8 mouse cellular contexts compared by ENCODE assay signal in the genomic region with DNA sequence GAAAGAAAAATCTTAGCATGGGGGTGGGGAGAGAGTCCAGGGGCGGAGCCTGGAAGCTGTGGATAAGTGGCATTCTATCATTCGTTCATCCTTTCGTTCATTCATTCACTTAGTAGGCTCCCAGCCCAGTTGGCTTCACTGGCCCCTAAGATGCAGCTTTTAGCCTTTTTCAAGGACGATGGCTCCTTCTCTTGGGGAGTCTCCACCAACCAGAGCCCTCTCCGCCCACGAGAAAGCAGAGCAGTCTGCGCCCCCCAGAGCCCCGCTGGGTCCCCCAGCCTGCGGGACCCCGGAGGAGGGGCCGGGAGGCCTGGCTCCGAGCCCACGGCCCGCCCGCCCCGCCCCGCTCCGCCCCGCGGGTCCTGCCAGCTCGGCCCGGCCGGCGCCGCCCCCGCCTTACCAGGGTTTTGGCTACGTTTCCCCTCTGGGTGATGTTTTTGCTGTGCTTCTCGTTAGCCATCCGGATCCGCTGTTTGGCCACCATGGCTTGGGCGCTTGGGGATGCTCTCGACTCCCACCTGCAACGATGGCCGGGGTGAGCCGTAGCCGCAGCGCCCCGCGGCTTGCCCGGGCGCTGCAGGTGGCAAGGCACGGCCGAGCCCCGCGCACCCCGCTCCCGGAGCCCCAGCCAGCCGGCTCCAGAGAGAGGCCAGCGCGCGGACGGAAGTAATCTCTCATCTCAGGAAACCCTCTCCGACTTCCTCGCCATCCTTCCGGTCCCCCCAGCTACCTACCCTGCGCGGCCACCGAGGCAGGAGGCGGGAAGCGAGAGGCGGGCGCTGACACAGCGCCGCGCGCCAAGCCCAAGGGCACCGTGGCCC. TPM values are rescaled to one million over a fixed set of nuclear protein-coding genes. Genes with fewer than 3 reads are reported as not detected.
DNase-seq lines count a peak whose midpoint lies in the region; ATAC-seq and TF ChIP-seq lines count a peak whose summit lies in the region.

No protein-coding gene starts in this region.

- no peaks in the 10 kb centered on the region for H3K9me3 ChIP-seq in embryonic facial prominence, embryonic 12.5 days
- no peaks in the 10 kb centered on the region for H3K9me3 ChIP-seq in limb, embryonic 11.5 days (ENCODE audit: control insufficient read depth, low read length)
- no peaks in the 10 kb centered on the region for H3K9me3 ChIP-seq in midbrain, embryonic 11.5 days (ENCODE audit: control insufficient read depth, low read length)

- under 1% methylated on average over 61 of the region's 67 CpGs for WGBS in embryonic facial prominence, embryonic 12.5 days
- 3% methylated on average over 67 of the region's 67 CpGs for WGBS in kidney, adult 2 months
- WGBS in limb, embryonic 11.5 days, result 1% methylated on average over 63 of the region's 67 CpGs
- WGBS in midbrain, embryonic 11.5 days, result under 1% methylated on average over 61 of the region's 67 CpGs
- WGBS in small intestine, adult 2 months, result 2% methylated on average over 67 of the region's 67 CpGs

- TF ChIP-seq CTCF in kidney, adult 2 months (conservative IDR thresholded peaks at IDR 0.05; ENCODE audit: insufficient read depth, insufficient read length, low read depth, low read length), result no peak
- no peak for TF ChIP-seq CTCF in small intestine, adult 2 months (IDR thresholded peaks at IDR 0.05; ENCODE audit: extremely low read depth, insufficient read length, insufficient replicate concordance, low read depth, low read length)

- peak overlapping the region; percentile 92 for H3K27ac ChIP-seq in embryonic facial prominence, embryonic 12.5 days
- H3K27ac ChIP-seq in kidney, adult 2 months (ENCODE audit: insufficient read depth, low read depth, low read length), result no peak overlapping the region
- peak overlapping the region; percentile 78 for H3K27ac ChIP-seq in limb, embryonic 11.5 days (replicated peaks; ENCODE audit: low read depth, low read length)
- H3K27ac ChIP-seq in midbrain, embryonic 11.5 days (ENCODE audit: low read depth, low read length), result peak overlapping the region; percentile 40; the same call in 1 of the 2 replicates
- H3K27ac ChIP-seq in small intestine, adult 2 months (ENCODE audit: insufficient read depth, low read depth, low read length), result no peak overlapping the region

- peaks cover 37% of the 10 kb centered on the region for H3K4me1 ChIP-seq in embryonic facial prominence, embryonic 12.5 days
- no peaks in the 10 kb centered on the region for H3K4me1 ChIP-seq in kidney, adult 2 months (ENCODE audit: control insufficient read depth, insufficient read depth, low read length)
- H3K4me1 ChIP-seq in limb, embryonic 11.5 days (ENCODE audit: control insufficient read depth, insufficient read depth, low read length), result 0 out of 2 replicates have a peak, but pooled peaks cover 5% of the 10 kb centered on the region
- peaks cover 7% of the 10 kb centered on the region; the same call in 1 of the 2 replicates for H3K4me1 ChIP-seq in midbrain, embryonic 11.5 days (ENCODE audit: control insufficient read depth, insufficient read depth, low read length)
- H3K4me1 ChIP-seq in small intestine, adult 2 months (ENCODE audit: control insufficient read depth, insufficient read depth, insufficient read length, low read length), result peaks cover 6% of the 10 kb centered on the region

- peak; percentile 41; the same call in 1 of the 2 replicates for ATAC-seq in embryonic facial prominence, embryonic 12.5 days (ENCODE audit: insufficient number of reproducible peaks, insufficient read depth, low FRiP score, low TSS enrichment)
- peak; percentile 59 for ATAC-seq in limb, embryonic 11.5 days (ENCODE audit: insufficient number of reproducible peaks, low FRiP score, low TSS enrichment, low read depth)
- peak; percentile 82 for ATAC-seq in midbrain, embryonic 11.5 days (ENCODE audit: low FRiP score)
- no peak for ATAC-seq in erythroid progenitor cell, adult 5-6 weeks (replicated peaks; ENCODE audit: low FRiP score, poor library complexity, severe bottlenecking)

- peak overlapping the region; percentile 72 for H3K9ac ChIP-seq in embryonic facial prominence, embryonic 12.5 days
- H3K9ac ChIP-seq in limb, embryonic 11.5 days (ENCODE audit: low read length), result peak overlapping the region; percentile 79
- H3K9ac ChIP-seq in midbrain, embryonic 11.5 days (ENCODE audit: low read length), result peak overlapping the region; percentile 86

- no peaks in the 10 kb centered on the region for H3K36me3 ChIP-seq in embryonic facial prominence, embryonic 12.5 days
- H3K36me3 ChIP-seq in kidney, adult 2 months (ENCODE audit: control insufficient read depth, insufficient read depth, low read length), result no peaks in the 10 kb centered on the region
- no peaks in the 10 kb centered on the region for H3K36me3 ChIP-seq in limb, embryonic 11.5 days (ENCODE audit: control insufficient read depth, insufficient read depth, low read length)
- H3K36me3 ChIP-seq in midbrain, embryonic 11.5 days (ENCODE audit: control insufficient read depth, insufficient read depth, low read length), result no peaks in the 10 kb centered on the region
- no peaks in the 10 kb centered on the region for H3K36me3 ChIP-seq in small intestine, adult 2 months (ENCODE audit: control insufficient read depth, insufficient read depth, low read length)

- H3K4me3 ChIP-seq in embryonic facial prominence, embryonic 12.5 days, result peak overlapping the region; percentile 57
- H3K4me3 ChIP-seq in kidney, adult 2 months (ENCODE audit: insufficient read depth, low read depth, low read length), result peak overlapping the region; percentile 59
- H3K4me3 ChIP-seq in limb, embryonic 11.5 days (ENCODE audit: low read depth, low read length), result peak overlapping the region; percentile 64
- H3K4me3 ChIP-seq in midbrain, embryonic 11.5 days (ENCODE audit: low read depth, low read length), result peak overlapping the region; percentile 71
- H3K4me3 ChIP-seq in small intestine, adult 2 months (ENCODE audit: low read depth, low read length), result peak overlapping the region; percentile 75

- H3K4me2 ChIP-seq in embryonic facial prominence, embryonic 12.5 days (replicated peaks), result peak overlapping the region; percentile 90
- peak overlapping the region; percentile 94 for H3K4me2 ChIP-seq in limb, embryonic 11.5 days (ENCODE audit: low read depth, severe bottlenecking)
- peak overlapping the region; percentile 93 for H3K4me2 ChIP-seq in midbrain, embryonic 11.5 days

- peak; percentile 87 for DNase-seq in adrenal gland, postnatal 14 days
- peak; percentile 33 for DNase-seq in heart, adult 8-10 months (ENCODE audit: low spot score)
- DNase-seq in kidney, adult 2 months, result peak; percentile 79
- DNase-seq in limb, embryonic 11.5 days (ENCODE audit: low spot score), result peak; percentile 79
- peak; percentile 97 for DNase-seq in midbrain, embryonic 11.5 days (ENCODE audit: low spot score, missing footprints)

- TF ChIP-seq POLR2A in kidney, adult 2 months (IDR thresholded peaks at IDR 0.05; ENCODE audit: low read depth, low read length), result no peak
- TF ChIP-seq POLR2A in small intestine, adult 2 months (IDR thresholded peaks at IDR 0.05; ENCODE audit: low read depth, low read length), result no peak

- no peaks in the 10 kb centered on the region for H3K27me3 ChIP-seq in embryonic facial prominence, embryonic 12.5 days
- H3K27me3 ChIP-seq in kidney, adult 2 months (replicated peaks; ENCODE audit: control insufficient read depth, insufficient read depth, low read length), result no peaks in the 10 kb centered on the region
- no peaks in the 10 kb centered on the region for H3K27me3 ChIP-seq in limb, embryonic 11.5 days (ENCODE audit: control insufficient read depth, insufficient read depth, low read length)
- no peaks in the 10 kb centered on the region; the same call in 1 of the 2 replicates for H3K27me3 ChIP-seq in midbrain, embryonic 11.5 days (ENCODE audit: control insufficient read depth, insufficient read depth, low read length)
- H3K27me3 ChIP-seq in small intestine, adult 2 months (ENCODE audit: control insufficient read depth, insufficient read depth, low read length), result peaks cover 6% of the 10 kb centered on the region; the same call in 1 of the 2 replicates

RNA-seq across cellular contexts. Expression of gene Serp2, which starts 0.4 kb away (rescaled TPM):
- 6.4 and 7.3 TPM in 2 replicates for total RNA-seq in adrenal gland, postnatal 14 days (2021)
- polyA plus RNA-seq in embryonic facial prominence, embryonic 12.5 days (2016; fragmentation: Nextera tagmentation; extraction: Ambion mirVana), result 23.3 and 24.3 TPM in 2 replicates
- total RNA-seq in heart, adult 8-10 months (2022), result 1 to 10 TPM in 1 of 4 experiments, under 1 TPM in 1, not detected in 2; 0.54 to 1.0 TPM
- polyA plus RNA-seq in kidney, adult 2 months (2012; rRNA removed), result 1.0 and 2.0 TPM in 2 replicates
- polyA plus RNA-seq in limb, embryonic 11.5 days (2014; fragmentation: Nextera tagmentation; extraction: Ambion mirVana), result 18.7 and 19.4 TPM in 2 replicates
- polyA plus RNA-seq in midbrain, embryonic 11.5 days (2014; fragmentation: Nextera tagmentation; extraction: Ambion mirVana), result 45.5 and 47.3 TPM in 2 replicates
- 2.0 TPM in 2 replicates for polyA plus RNA-seq in small intestine, adult 2 months (2012; rRNA removed)
- not detected in 2 replicates for total RNA-seq in erythroid progenitor cell, adult 5-6 weeks (2015; ENCODE audit: low replicate concordance)
- not detected in 2 replicates for total RNA-seq in erythroid progenitor cell, adult 5-6 weeks (2017; ENCODE audit: low replicate concordance)

Comparison
In these comparisons a context has a peak if more than half of its experiments do, and no peak if none do; other contexts are left out.
1. DNase-seq: peak in every context shown above with its lines; median percentile 97 in midbrain, embryonic 11.5 days; 87 in adrenal gland, postnatal 14 days; 79 in kidney, adult 2 months; 79 in limb, embryonic 11.5 days; 33 in heart, adult 8-10 months.
2. H3K27ac ChIP-seq: peak in embryonic facial prominence, embryonic 12.5 days (single experiment), limb, embryonic 11.5 days (single experiment) and midbrain, embryonic 11.5 days (single experiment); none in kidney, adult 2 months (single experiment) and small intestine, adult 2 months (single experiment).
3. Peak in every context shown above with its lines, with median percentiles within 50 percentile points of each other: H3K4me2 ChIP-seq, H3K4me3 ChIP-seq and H3K9ac ChIP-seq.